Mouse (Mus musculus) heart, embryonic 15.5 days (tissue): Measurements from ENCODE around the gene Myh9. TPM values are rescaled to one million over a fixed set of nuclear protein-coding genes. Genes with fewer than 3 reads are reported as not detected.
"Not testable (repeated sequence)": the region's sequence is repeated elsewhere in the genome, so short reads cannot be mapped to it uniquely, and the experiment has no call there.

Experiments
- ATAC-seq: fragments of 200-750 bp; cut with Nextera tagmentation; replicated peaks from 2 replicates; pipeline ENCODE4 v1.8.0; 2017; ENCODE audit warnings: low read depth, moderate TSS enrichment; ENCODE audit not compliant: insufficient number of reproducible peaks, insufficient read depth, low FRiP score
- H3K27ac ChIP-seq: fragments of 300-500 bp; sonication (generic); 2 replicates; pipeline ENCODE4 v1.5.1; 2015; ENCODE audit warnings: mild to moderate bottlenecking, inconsistent platforms
- H3K27me3 ChIP-seq: fragments of 300-500 bp; sonication (generic); 2 replicates; pipeline ENCODE4 v1.6.1; 2015; ENCODE audit warnings: inconsistent platforms
- H3K36me3 ChIP-seq: fragments of 300-500 bp; sonication (generic); 2 replicates; pipeline ENCODE4 v1.6.1; 2015; ENCODE audit warnings: mild to moderate bottlenecking, inconsistent platforms
- H3K4me1 ChIP-seq: fragments of 300-500 bp; sonication (generic); replicated peaks from 2 replicates; pipeline ENCODE4 v1.6.1; 2015; ENCODE audit warnings: inconsistent platforms
- H3K4me2 ChIP-seq: fragments of 300-500 bp; sonication (generic); 2 replicates; pipeline ENCODE4 v1.6.1; 2015; ENCODE audit warnings: inconsistent platforms, mild to moderate bottlenecking, moderate library complexity
- H3K4me3 ChIP-seq: fragments of 300-500 bp; sonication (generic); 2 replicates; pipeline ENCODE4 v1.5.1; 2015; ENCODE audit warnings: mild to moderate bottlenecking, inconsistent platforms
- H3K9ac ChIP-seq: fragments of 300-500 bp; sonication (generic); 2 replicates; pipeline ENCODE4 v1.6.1; 2015; ENCODE audit warnings: mild to moderate bottlenecking, inconsistent platforms
- H3K9me3 ChIP-seq: fragments of 300-500 bp; sonication (generic); replicated peaks from 2 replicates; pipeline ENCODE4 v1.6.1; 2016; ENCODE audit warnings: inconsistent platforms
- WGBS: fragments of 180-500 bp; shearing (Covaris S2); methylation state at CpG from one replicate; pipeline ENCODE4 v1.1.7; 2015; ENCODE audit warnings: mixed read lengths; 5-methylcytosine and 5-hydroxymethylcytosine counted together
- polyA plus RNA-seq: library from polyadenylated mRNA; unstranded; fragments of >200 nt; fragmentation: Nextera tagmentation; extraction: Ambion mirVana; gene quantifications from 2 replicates; pipeline ENCODE4 v1.2.1, GENCODE M21; 2015

Myh9 gene
- polyA plus RNA-seq, 1 experiment from 2014 or later = 25.2 TPM

DNA sequence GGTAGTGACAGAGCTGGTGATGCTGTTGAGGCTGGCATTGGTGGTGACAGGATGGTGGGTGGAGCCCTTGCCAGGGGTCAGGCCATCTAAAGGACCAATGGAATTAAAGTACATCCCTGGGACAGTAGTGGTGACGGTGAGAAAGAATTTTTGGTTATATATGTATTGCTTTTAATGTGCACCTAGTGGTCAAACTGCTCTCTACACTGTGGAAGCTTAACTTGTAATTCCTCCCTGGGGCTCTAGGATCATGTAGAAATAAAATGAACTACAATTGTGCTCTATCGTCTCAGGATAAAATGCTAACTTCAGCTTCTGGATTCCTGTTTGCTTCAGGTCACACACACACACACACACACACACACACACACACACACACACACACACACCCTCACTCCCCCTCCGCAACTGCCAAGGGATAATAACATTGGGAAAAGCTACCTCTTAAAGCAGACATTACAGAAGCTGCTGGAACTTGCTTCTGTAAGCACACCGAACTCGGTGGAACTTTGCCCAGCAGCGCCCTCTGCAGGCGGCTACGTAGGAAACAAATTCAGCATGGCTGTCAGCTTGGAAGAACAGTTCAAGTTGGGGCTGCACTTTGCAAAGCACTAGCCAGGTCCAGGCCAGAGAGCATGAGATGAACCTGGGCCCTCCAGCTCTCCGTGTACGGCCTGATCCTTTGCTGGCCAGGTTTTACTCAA is 117.6 kb downstream of the Myh9 start:
- H3K4me2 ChIP-seq, H3K4me1 ChIP-seq, H3K27ac ChIP-seq, H3K9ac ChIP-seq, H3K4me3 ChIP-seq, ATAC-seq, H3K27me3 ChIP-seq, H3K9me3 ChIP-seq, H3K36me3 ChIP-seq: not testable (repeated sequence)
- WGBS = 24% methylated on average over 4 of the region's 10 CpGs

DNA sequence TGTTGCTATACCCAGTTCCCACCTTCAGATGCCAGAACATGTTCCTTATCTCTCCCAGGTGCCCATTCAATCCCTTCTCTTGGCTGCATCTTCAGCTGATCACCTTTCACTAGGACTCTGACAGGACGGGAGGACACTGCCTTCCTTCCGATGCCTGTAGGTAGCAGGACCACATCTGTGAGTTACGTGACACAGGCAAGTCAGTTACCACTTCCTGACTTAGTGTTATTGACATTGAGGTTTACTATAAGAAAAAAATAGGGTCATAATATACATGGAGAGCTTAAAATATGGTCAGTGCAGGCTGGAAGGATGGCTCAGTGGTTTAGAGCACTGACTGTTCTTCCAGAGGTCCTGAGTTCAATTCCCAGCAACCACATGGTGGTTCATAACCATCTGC is 120.5 kb downstream of the Myh9 start:
- not testable (repeated sequence) for ATAC-seq, H3K4me3 ChIP-seq, H3K9me3 ChIP-seq, H3K27me3 ChIP-seq, H3K36me3 ChIP-seq, H3K27ac ChIP-seq, H3K4me1 ChIP-seq, H3K4me2 ChIP-seq, H3K9ac ChIP-seq
- WGBS = no CpG with 5 or more reads among the region's 3 CpGs

GRCm38 (mm10) chr15:77718240-77718639 is 123.7 kb downstream of the Myh9 start:
- H3K4me3 ChIP-seq, H3K9me3 ChIP-seq, H3K27me3 ChIP-seq, H3K4me2 ChIP-seq, H3K4me1 ChIP-seq, H3K36me3 ChIP-seq, H3K9ac ChIP-seq, ATAC-seq, H3K27ac ChIP-seq: not testable (repeated sequence)
- 35% methylated on average over 4 of the region's 6 CpGs for WGBS

Other genes starting within 250 kb of the Myh9 start
- gene Apol10b, start 246.1 kb downstream of the Myh9 start, polyA plus RNA-seq = 0.06 and 0.08 TPM in 2 replicates
- not detected in 2 replicates for gene Gm36245, start 242.9 kb downstream of the Myh9 start, polyA plus RNA-seq
- 0.40 and 0.66 TPM in 2 replicates for gene Apol11b, start 198.9 kb downstream of the Myh9 start, polyA plus RNA-seq
- gene Apol7e, start 143.3 kb downstream of the Myh9 start, polyA plus RNA-seq = 0.05 and 0.14 TPM in 2 replicates
- gene Apol9b, start 113.1 kb downstream of the Myh9 start, polyA plus RNA-seq = 0.13 and 0.26 TPM in 2 replicates
- 0.24 TPM in 1 of 2 replicates, not detected in the other for gene Apol8, start 85.2 kb downstream of the Myh9 start, polyA plus RNA-seq
- 251 and 280 TPM in 2 replicates for gene Txn2, start 86.8 kb upstream of the Myh9 start, polyA plus RNA-seq
- gene Foxred2, start 114.5 kb upstream of the Myh9 start, polyA plus RNA-seq = 0.48 and 1.2 TPM in 2 replicates
- 108 and 130 TPM in 2 replicates for gene Eif3d, start 128.6 kb upstream of the Myh9 start, polyA plus RNA-seq